Mouse (Mus musculus) heart, embryonic 13.5 days (tissue): ENCODE data around the gene Ubash3a. TPM values are rescaled to one million over a fixed set of nuclear protein-coding genes. Genes with fewer than 3 reads are reported as not detected.

Experiments
- ATAC-seq: fragments of 200-750 bp; cut with Nextera tagmentation; 2 replicates; pipeline ENCODE4 v1.8.0; 2017; ENCODE audit warnings: moderate TSS enrichment; ENCODE audit not compliant: insufficient number of reproducible peaks, low FRiP score, low TSS enrichment; ENCODE audit errors: extremely low read depth
- H3K27ac ChIP-seq: fragments of 300-500 bp; sonication (generic); replicated peaks from 2 replicates; pipeline ENCODE4 v1.5.1; 2015; ENCODE audit warnings: moderate library complexity, mild to moderate bottlenecking, inconsistent platforms
- H3K27me3 ChIP-seq: fragments of 300-500 bp; sonication (generic); replicated peaks from 2 replicates; pipeline ENCODE4 v1.6.1; 2015; ENCODE audit warnings: mild to moderate bottlenecking, inconsistent platforms
- H3K36me3 ChIP-seq: fragments of 300-500 bp; sonication (generic); 2 replicates; pipeline ENCODE4 v1.6.1; 2015; ENCODE audit warnings: mild to moderate bottlenecking, inconsistent platforms
- H3K4me1 ChIP-seq: fragments of 300-500 bp; sonication (generic); 2 replicates; pipeline ENCODE4 v1.6.1; 2015; ENCODE audit warnings: inconsistent platforms
- H3K4me2 ChIP-seq: fragments of 300-500 bp; sonication (generic); 2 replicates; pipeline ENCODE4 v1.6.1; 2015; ENCODE audit warnings: inconsistent platforms, mild to moderate bottlenecking, moderate library complexity
- H3K4me3 ChIP-seq: fragments of 300-500 bp; sonication (generic); 2 replicates; pipeline ENCODE4 v1.5.1; 2015; ENCODE audit warnings: moderate library complexity, mild to moderate bottlenecking, inconsistent platforms
- H3K9ac ChIP-seq: fragments of 300-500 bp; sonication (generic); 2 replicates; pipeline ENCODE4 v1.6.1; 2015; ENCODE audit warnings: inconsistent platforms, mild to moderate bottlenecking, moderate library complexity
- H3K9me3 ChIP-seq: fragments of 300-500 bp; sonication (generic); 2 replicates; pipeline ENCODE4 v1.6.1; 2016; ENCODE audit warnings: inconsistent platforms
- WGBS: fragments of 180-500 bp; shearing (Covaris S2); methylation state at CpG from one replicate; pipeline ENCODE4 v1.1.7; 2015; ENCODE audit warnings: mixed read lengths; 5-methylcytosine and 5-hydroxymethylcytosine counted together
- polyA plus RNA-seq: library from polyadenylated mRNA; unstranded; fragments of >200 nt; fragmentation: Nextera tagmentation; extraction: Ambion mirVana; gene quantifications from 2 replicates; pipeline ENCODE4 v1.2.1, GENCODE M21; 2015

Gene Ubash3a
- polyA plus RNA-seq, 1 experiment from 2014 or later, result 0.43 TPM

DNA sequence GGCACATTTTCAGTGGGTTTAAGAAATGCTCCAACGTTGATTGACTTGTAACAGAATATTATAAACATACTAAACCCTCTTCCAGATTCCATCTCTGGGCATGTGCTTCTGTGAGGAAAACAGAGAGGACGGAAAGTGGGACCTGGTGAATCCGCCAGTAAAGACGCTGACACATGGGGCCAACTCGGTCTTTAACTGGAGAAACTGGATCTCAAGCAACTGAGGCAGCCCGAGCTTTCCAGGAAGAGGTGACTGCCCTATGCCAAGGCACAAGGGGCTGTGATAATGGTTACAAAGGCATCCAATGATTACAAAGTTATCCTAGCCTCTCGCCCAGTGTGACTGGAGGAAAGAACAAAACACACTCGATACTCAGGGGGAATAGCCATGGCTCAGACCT is 33.5 kb downstream of the Ubash3a start:
- Histone ChIP-seq H3K27me3 (0 out of 2 replicates have a peak, but pooled peaks cover 3% of the 10 kb centered on the region), H3K4me3 (no peak overlapping the region), H3K27ac (no peak overlapping the region), H3K4me1 (peaks cover 7% of the 10 kb centered on the region; the same call in 1 of the 2 replicates), H3K9ac (no peak overlapping the region), H3K9me3 (peaks cover 10% of the 10 kb centered on the region; the same call in 1 of the 2 replicates), H3K4me2 (no peak overlapping the region), H3K36me3 (no peaks in the 10 kb centered on the region)
- WGBS, result 70% methylated on average over 8 of the region's 8 CpGs
- ATAC-seq, result no peak

DNA sequence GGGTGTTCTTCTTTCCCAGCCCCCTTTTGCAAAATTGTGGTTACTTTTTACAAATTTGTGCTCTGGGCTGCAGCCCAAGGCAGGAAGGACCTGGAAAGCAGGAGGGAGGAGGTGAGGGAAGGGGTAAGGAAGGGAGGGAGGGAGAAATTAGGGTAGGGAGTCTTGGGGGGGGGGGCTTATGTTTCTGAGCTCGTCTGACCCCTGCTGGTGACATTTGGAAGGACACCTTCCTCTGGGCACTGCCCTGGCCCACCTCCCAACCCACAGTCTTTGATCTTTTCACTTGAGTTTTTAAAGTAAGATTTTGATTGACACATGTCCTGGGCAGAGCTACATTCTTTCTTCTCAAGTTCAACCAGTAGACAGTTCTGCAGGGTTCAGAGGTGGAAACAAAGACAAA is 35.1 kb downstream of the Ubash3a start:
- no peak for ATAC-seq
- no peaks in the 10 kb centered on the region for H3K36me3 ChIP-seq
- H3K4me3 ChIP-seq, result no peak overlapping the region
- no peak overlapping the region for H3K4me2 ChIP-seq
- WGBS, result 0% methylated on average over 1 of the region's 1 CpGs
- H3K9me3 ChIP-seq, result peaks cover 10% of the 10 kb centered on the region; the same call in 1 of the 2 replicates
- no peak overlapping the region for H3K27ac ChIP-seq
- H3K4me1 ChIP-seq, result peaks cover 7% of the 10 kb centered on the region; the same call in 1 of the 2 replicates
- no peak overlapping the region for H3K9ac ChIP-seq
- H3K27me3 ChIP-seq, result 0 out of 2 replicates have a peak, but pooled peaks cover 3% of the 10 kb centered on the region

DNA sequence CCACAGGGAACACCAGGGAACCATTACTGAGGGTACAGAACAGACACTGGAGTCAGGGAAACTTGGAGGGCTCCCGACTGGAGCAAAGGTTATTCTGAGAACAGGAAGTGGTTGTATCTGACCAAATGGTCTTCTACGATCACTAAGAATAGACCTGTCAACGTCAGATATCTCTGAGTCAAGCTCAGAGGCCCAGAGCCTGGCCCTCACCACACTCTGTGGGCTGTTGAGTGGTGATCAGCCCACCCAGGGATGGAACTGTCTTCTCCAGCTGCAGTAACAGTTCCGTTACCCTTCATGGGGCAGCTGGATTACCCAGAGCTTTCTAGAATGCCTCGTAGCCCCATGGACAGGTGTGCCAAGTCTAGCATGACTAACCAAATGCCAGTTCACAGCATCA is 37.6 kb downstream of the Ubash3a start:
- H3K4me1 ChIP-seq, result peaks cover 7% of the 10 kb centered on the region; the same call in 1 of the 2 replicates
- H3K27ac ChIP-seq, result no peak overlapping the region
- H3K4me2 ChIP-seq, result no peak overlapping the region
- peaks cover 10% of the 10 kb centered on the region; the same call in 1 of the 2 replicates for H3K9me3 ChIP-seq
- H3K36me3 ChIP-seq, result no peaks in the 10 kb centered on the region
- no peaks in the 10 kb centered on the region for H3K27me3 ChIP-seq
- 25% methylated on average over 5 of the region's 5 CpGs for WGBS
- no peak for ATAC-seq
- H3K4me3 ChIP-seq, result no peak overlapping the region
- no peak overlapping the region for H3K9ac ChIP-seq

DNA sequence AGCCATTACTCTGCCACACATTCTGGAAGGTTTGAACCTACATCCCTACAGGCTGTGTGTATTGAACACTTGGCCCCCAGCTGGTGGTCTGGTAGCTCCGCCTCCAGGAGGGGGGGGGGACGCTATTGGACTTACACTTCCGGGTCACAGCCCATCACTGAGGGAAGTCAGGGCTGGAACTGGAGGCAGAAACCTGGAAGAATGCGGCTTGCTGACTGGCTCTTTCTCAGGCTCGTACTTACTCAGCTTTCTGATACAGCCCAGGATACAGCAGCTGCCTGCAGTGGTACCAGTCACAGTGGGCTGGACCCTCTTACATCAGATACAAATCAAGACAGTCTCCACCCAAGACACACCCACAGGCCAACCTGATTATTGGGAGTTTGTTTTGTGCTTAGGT is 39.5 kb downstream of the Ubash3a start:
- Histone ChIP-seq H3K4me3 (no peak overlapping the region), H3K4me2 (no peak overlapping the region), H3K27ac (no peak overlapping the region), H3K4me1 (peaks cover 7% of the 10 kb centered on the region; the same call in 1 of the 2 replicates), H3K36me3 (no peaks in the 10 kb centered on the region), H3K9me3 (peaks cover 10% of the 10 kb centered on the region; the same call in 1 of the 2 replicates), H3K27me3 (no peaks in the 10 kb centered on the region), H3K9ac (no peak overlapping the region)
- 25% methylated on average over 5 of the region's 5 CpGs for WGBS
- no peak for ATAC-seq

DNA sequence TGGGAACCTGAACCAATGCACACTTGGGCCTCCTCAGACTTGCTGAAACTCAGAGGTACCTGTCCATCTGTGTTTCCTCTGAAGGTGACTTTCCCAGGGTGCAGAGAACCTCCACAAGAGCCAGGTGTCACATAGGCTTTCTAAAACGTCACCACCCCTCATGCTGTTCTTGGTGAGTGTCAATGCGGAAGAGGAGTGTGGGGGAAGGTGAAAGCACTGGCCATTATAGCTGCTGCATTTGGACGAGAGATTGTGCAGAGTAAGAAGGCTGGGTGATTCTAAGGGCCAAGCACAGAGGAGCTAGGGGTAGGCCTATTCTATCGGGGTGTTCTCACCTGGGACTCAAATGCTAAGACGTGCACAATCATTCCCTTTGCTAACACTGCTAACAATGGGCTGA is 46.3 kb downstream of the Ubash3a start:
- no peak overlapping the region for H3K27ac ChIP-seq
- no peak overlapping the region for H3K4me2 ChIP-seq
- H3K9me3 ChIP-seq, result no peaks in the 10 kb centered on the region
- H3K4me1 ChIP-seq, result no peaks in the 10 kb centered on the region
- 55% methylated on average over 5 of the region's 5 CpGs for WGBS
- H3K9ac ChIP-seq, result no peak overlapping the region
- no peaks in the 10 kb centered on the region for H3K36me3 ChIP-seq
- no peak overlapping the region for H3K4me3 ChIP-seq
- no peak for ATAC-seq
- H3K27me3 ChIP-seq, result peaks cover 11% of the 10 kb centered on the region

DNA sequence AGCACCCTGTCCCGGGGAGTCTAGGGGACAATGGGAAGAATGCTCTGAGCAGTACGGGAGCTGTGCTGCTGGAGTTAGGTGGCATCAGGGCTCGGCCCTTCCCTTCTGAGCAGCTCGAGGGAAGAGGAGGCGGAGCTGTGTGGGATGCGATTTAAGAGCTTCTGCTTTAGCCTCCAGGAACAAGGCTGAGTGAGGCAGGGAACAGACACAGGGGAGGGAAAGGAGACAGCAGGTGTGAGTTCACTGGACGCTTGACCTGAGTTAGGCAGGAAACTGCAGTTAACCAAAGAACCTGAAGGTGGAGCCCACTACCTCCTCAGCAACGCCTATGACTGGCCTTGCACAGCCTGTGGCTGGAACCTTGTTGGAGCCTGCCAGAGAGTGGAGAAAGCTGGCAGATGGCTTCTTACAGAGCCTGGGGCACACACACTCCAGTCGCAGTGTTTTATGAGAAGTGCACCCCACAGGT is 46.8 kb downstream of the Ubash3a start:
- WGBS, result 11% methylated on average over 9 of the region's 9 CpGs
- H3K9ac ChIP-seq, result 0 out of 2 replicates have a peak overlapping the region, but pooled peaks have one; percentile 10

DNA sequence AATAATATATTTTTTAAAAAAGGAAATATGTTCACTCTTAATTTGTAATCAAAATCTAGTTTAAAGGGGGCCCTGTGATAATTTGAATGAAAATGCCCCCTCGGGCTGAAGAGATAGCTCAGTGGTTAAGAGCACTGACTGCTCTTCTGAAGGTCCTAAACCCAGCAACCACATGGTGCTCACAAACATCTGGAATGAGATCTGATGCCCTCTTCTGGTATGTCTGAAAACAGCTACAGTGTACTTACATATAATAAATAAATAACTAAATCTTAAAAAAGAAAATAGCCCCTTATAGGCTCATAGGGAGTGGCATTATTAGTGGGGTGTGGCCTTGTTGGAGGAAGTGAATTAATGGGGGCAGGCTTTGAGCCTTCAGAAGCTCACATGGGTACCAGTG is 49.5 kb downstream of the Ubash3a start:
- H3K9ac ChIP-seq, result no peak overlapping the region
- no peak overlapping the region for H3K27ac ChIP-seq
- H3K9me3 ChIP-seq, result no peaks in the 10 kb centered on the region
- WGBS, result 71% methylated on average over 1 of the region's 1 CpGs
- no peak overlapping the region for H3K4me2 ChIP-seq
- no peak for ATAC-seq
- no peaks in the 10 kb centered on the region for H3K36me3 ChIP-seq
- peaks cover 11% of the 10 kb centered on the region for H3K27me3 ChIP-seq
- no peaks in the 10 kb centered on the region for H3K4me1 ChIP-seq
- H3K4me3 ChIP-seq, result no peak overlapping the region

More for the DNA sequence above, 46.8 kb downstream of the Ubash3a start:
- peaks cover 11% of the 10 kb centered on the region for H3K27me3 ChIP-seq
- ATAC-seq, result no peak
- H3K4me1 ChIP-seq, result no peaks in the 10 kb centered on the region
- H3K4me2 ChIP-seq, result no peak overlapping the region
- no peaks in the 10 kb centered on the region for H3K9me3 ChIP-seq
- no peak overlapping the region for H3K27ac ChIP-seq
- H3K4me3 ChIP-seq, result no peak overlapping the region
- no peaks in the 10 kb centered on the region for H3K36me3 ChIP-seq

DNA sequence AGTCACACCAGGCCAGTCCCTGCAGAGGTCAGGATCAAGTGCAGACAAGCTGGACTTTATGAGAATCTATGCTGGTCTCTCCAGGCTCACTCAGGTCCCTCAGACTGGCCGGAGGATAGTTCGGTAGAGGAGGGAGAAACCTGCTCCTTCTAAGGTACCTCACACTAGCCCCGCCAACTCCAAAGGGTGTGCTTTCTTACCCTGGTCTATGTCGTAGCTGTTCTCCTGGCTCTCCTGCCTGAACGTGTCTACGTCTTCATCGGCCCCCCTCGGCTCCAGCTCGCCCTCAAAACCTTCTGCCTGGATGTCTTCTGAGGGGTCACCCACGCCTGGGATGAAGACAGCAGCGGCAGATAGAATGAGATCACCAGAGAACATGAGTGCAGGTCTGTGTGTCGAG is 50.2 kb downstream of the Ubash3a start:
- Histone ChIP-seq H3K4me3 (no peak overlapping the region), H3K9ac (no peak overlapping the region), H3K9me3 (no peaks in the 10 kb centered on the region), H3K4me1 (0 out of 2 replicates have a peak, but pooled peaks cover 4% of the 10 kb centered on the region), H3K4me2 (no peak overlapping the region), H3K27ac (no peak overlapping the region), H3K27me3 (peaks cover 11% of the 10 kb centered on the region), H3K36me3 (no peaks in the 10 kb centered on the region)
- 82% methylated on average over 12 of the region's 12 CpGs for WGBS
- no peak for ATAC-seq

DNA sequence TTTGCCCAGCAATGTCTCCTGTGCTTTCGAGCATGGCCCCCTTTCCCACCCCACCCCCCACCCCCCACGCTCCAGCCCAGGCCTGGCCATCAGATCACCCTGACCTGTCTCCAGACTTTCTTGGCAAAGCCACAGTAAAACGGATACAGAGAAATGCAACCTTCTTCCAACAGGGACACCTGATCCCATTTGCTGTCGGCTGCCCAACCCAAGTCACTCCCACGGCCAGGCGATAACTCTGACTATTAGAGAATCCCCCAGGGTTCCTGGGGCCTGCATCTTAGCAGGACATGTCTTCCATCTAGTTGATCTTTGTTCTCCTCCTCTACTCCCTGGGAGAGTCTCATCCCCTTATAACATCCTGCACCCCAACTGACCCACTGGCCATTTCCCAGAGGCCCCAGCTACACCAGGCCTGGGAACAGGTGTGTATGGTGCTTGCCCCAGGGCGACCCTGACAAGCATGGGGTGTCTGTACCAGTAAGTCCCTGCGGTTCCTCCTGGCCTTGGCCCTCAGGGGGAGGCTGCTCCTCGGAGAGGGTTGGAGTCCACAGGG is 50.7 kb downstream of the Ubash3a start:
- Histone ChIP-seq H3K27ac (no peak overlapping the region), H3K4me2 (no peak overlapping the region), H3K9ac (no peak overlapping the region), H3K36me3 (no peaks in the 10 kb centered on the region), H3K27me3 (peaks cover 9% of the 10 kb centered on the region), H3K4me3 (no peak overlapping the region), H3K4me1 (0 out of 2 replicates have a peak, but pooled peaks cover 4% of the 10 kb centered on the region), H3K9me3 (no peaks in the 10 kb centered on the region)
- 74% methylated on average over 9 of the region's 9 CpGs for WGBS
- ATAC-seq, result no peak

DNA sequence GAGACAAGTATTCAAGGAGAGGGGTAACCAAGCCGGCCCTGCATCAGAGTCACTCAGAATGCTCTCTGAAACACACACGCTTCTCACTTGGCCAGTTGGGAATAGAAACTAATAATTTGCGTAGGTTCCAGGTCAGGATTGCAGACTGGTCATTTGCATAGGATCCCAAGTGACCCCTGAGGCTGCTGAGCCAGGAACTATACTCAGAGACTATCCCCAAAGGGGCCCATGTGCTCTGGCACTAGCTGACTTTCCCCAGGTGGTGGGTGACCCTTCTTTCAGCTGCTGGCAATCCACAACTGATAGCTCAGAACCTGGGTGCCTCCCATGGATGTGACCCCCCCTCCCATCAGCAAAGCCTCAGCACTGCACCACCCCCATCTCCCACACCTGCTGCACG is 51.5 kb downstream of the Ubash3a start:
- Histone ChIP-seq H3K36me3 (no peaks in the 10 kb centered on the region), H3K4me3 (no peak overlapping the region), H3K9ac (no peak overlapping the region), H3K4me1 (0 out of 2 replicates have a peak, but pooled peaks cover 4% of the 10 kb centered on the region), H3K27me3 (peaks cover 4% of the 10 kb centered on the region), H3K9me3 (no peaks in the 10 kb centered on the region), H3K4me2 (no peak overlapping the region), H3K27ac (no peak overlapping the region)
- ATAC-seq, result no peak
- 81% methylated on average over 4 of the region's 4 CpGs for WGBS

DNA sequence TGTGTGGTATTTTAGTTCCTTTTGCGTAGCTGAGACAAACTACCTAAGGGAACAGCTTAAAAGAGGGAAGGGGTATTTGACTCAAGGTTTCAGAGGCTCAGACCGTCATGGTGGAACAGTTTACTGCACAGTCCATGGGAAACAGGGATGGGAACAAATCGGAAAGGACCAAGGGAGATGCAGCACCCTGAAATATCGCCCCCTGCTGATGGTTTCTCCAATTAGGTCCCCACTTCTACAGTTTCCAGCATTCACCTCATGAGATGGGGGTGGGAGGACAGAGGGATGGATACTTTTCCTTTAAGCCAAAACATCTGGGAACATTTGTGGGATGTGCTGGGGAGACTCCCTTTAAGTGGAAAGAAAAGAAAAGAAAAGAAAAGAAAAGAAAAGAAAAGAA is 52.2 kb downstream of the Ubash3a start:
- 63% methylated on average over 4 of the region's 4 CpGs for WGBS
- no peak overlapping the region for H3K4me3 ChIP-seq
- no peak overlapping the region for H3K4me2 ChIP-seq
- H3K27me3 ChIP-seq, result no peaks in the 10 kb centered on the region; the same call in 1 of the 2 replicates
- no peak for ATAC-seq
- H3K36me3 ChIP-seq, result no peaks in the 10 kb centered on the region
- H3K9ac ChIP-seq, result no peak overlapping the region
- H3K4me1 ChIP-seq, result 0 out of 2 replicates have a peak, but pooled peaks cover 4% of the 10 kb centered on the region
- no peaks in the 10 kb centered on the region for H3K9me3 ChIP-seq
- no peak overlapping the region for H3K27ac ChIP-seq

DNA sequence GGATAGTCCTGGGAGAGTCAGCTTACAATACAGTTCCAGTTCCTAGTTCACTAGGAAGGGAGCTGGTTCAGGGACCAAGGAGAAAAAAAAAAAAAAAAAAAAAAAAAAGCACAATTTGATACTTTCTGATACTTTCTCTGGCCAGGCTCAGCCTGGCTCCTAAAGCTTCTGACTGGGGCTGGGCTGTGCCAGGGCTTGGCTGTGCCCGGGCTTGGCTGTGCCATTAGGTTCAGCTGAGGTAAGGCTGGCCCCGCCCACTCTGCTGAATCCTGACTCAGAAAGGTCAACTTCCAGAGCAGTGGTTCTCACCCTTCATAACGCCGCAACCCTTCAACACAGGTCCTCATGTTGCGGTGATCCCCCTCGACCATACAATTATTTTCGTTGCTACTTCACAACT is 52.8 kb downstream of the Ubash3a start:
- Histone ChIP-seq H3K4me3 (no peak overlapping the region), H3K4me1 (0 out of 2 replicates have a peak, but pooled peaks cover 4% of the 10 kb centered on the region), H3K9me3 (no peaks in the 10 kb centered on the region), H3K36me3 (no peaks in the 10 kb centered on the region), H3K9ac (no peak overlapping the region), H3K4me2 (no peak overlapping the region), H3K27ac (no peak overlapping the region), H3K27me3 (no peaks in the 10 kb centered on the region; the same call in 1 of the 2 replicates)
- WGBS, result 79% methylated on average over 7 of the region's 7 CpGs
- no peak for ATAC-seq
